ENCODE assay signal across 20 mouse cellular contexts in the genomic region with DNA sequence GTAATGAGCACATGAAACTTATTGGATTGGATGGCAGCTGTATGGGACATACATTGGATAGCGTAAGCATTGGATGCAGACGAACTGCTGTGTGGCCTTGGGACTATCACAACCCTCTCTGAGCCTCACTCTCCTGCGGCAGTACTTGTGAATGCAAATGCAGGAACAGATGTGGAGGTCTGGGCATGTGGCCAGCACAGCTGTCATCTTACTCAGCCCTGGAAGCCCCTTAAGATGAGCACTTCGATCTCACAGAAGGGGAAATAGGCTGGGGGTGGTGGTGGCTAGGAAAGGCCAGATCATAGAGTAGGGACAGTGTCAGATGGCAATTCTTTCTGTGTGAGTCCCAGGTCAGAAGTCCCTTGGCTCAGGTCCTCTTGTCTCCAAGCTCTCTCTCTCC. TPM values are rescaled to one million over a fixed set of nuclear protein-coding genes. Genes with fewer than 3 reads are reported as not detected.
"Had no signal": no experiment of that assay in that cellular context is flagged by ENCODE, and none has a peak within 500 bp of the region (broad histone marks: within the 10 kb centered on the region; RNA-seq: fewer than 3 reads in every experiment).

No protein-coding gene starts in this region.

- H3K9ac ChIP-seq: limb, embryonic 12.5 days; liver, embryonic 14.5 days; midbrain, embryonic 15.5 days; neural tube, embryonic 12.5 days had no signal

- ATAC-seq: lung, postnatal 0 days; midbrain, embryonic 15.5 days had no signal

- DNase-seq: kidney, adult 8-10 months; layer of hippocampus, adult 9-11 months; layer of hippocampus, postnatal 36 days; lung, adult 18-20 months; lung, postnatal 4 days; thymus, postnatal 4 days had no signal

- H3K9me3 ChIP-seq: midbrain, embryonic 15.5 days; neural tube, embryonic 12.5 days had no signal

- H3K27ac ChIP-seq: kidney, postnatal 0 days; limb, embryonic 12.5 days; liver, embryonic 14.5 days; midbrain, embryonic 15.5 days; neural tube, embryonic 12.5 days; stomach, postnatal 0 days had no signal

- H3K4me2 ChIP-seq: limb, embryonic 12.5 days; midbrain, embryonic 11.5 days; midbrain, embryonic 15.5 days; neural tube, embryonic 12.5 days had no signal

- H3K36me3 ChIP-seq: limb, embryonic 12.5 days; midbrain, embryonic 15.5 days; neural tube, embryonic 12.5 days had no signal

- H3K4me3 ChIP-seq: limb, embryonic 12.5 days; megakaryocyte, embryonic 14.5 days; midbrain, embryonic 15.5 days; neural tube, embryonic 12.5 days had no signal

RNA-seq across cellular contexts. Expression of gene Bmp8a, which starts 5.4 kb away (rescaled TPM):
- total RNA-seq: layer of hippocampus, postnatal 36 days; left cerebral cortex, adult 8-10 months; liver, adult 2 months; monocyte, adult 5-6 weeks; neutrophil, adult 5-6 weeks had no signal
- polyA plus RNA-seq: liver, adult 2 months; midbrain, embryonic 15.5 days had no signal

RNA-seq across cellular contexts. Expression of gene Oxct2a, which starts 14.3 kb away (rescaled TPM):
- total RNA-seq: left cerebral cortex, postnatal 25 days; liver, adult 2 months; monocyte, adult 5-6 weeks; neutrophil, adult 5-6 weeks had no signal
- polyA plus RNA-seq: kidney, postnatal 0 days; limb, embryonic 12.5 days; liver, adult 2 months; lung, postnatal 0 days; midbrain, embryonic 11.5 days; neural tube, embryonic 12.5 days; stomach, postnatal 0 days had no signal
